Comparison of ENCODE assay signal across 20 mouse cellular contexts in the genomic region with DNA sequence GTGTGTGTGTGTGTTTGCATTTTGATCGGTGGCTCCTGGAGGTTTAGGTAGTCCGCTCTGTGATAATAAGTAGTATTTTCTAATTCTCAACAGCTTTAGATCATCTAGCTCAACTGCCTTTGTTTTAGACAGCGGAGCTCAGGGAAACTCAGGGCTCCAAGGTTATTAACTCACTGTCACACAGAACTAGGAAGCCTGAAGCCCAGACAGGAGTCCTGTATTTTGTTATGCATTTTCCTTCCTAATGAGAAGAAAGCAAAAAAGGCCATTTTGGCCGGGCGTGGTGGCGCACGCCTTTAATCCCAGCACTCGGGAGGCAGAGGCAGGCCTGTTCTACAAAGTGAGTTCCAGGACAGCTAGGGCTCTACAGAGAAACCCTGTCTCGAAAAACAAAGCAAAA.
"Had no signal": no experiment of that assay in that cellular context is flagged by ENCODE, and none has a peak within 500 bp of the region (broad histone marks: within the 10 kb centered on the region; RNA-seq: fewer than 3 reads in every experiment).

No protein-coding gene starts in this region.

- H3K27me3 ChIP-seq: kidney, embryonic 15.5 days; limb, embryonic 13.5 days; liver, embryonic 12.5 days; liver, embryonic 15.5 days; lung, embryonic 15.5 days; megakaryocyte, embryonic 14.5 days; midbrain, embryonic 13.5 days; neural tube, embryonic 13.5 days had no signal

- H3K27ac ChIP-seq: kidney, embryonic 15.5 days; limb, embryonic 10.5 days; limb, embryonic 13.5 days; liver, embryonic 12.5 days; liver, embryonic 15.5 days; lung, embryonic 15.5 days; midbrain, embryonic 10.5 days; midbrain, embryonic 13.5 days; neural tube, embryonic 13.5 days had no signal

- ATAC-seq: liver, embryonic 12.5 days; midbrain, embryonic 13.5 days; midbrain, embryonic 16.5 days had no signal

- H3K36me3 ChIP-seq: kidney, embryonic 15.5 days; limb, embryonic 10.5 days; limb, embryonic 13.5 days; liver, embryonic 12.5 days; liver, embryonic 15.5 days; lung, embryonic 15.5 days; midbrain, embryonic 10.5 days; midbrain, embryonic 13.5 days; neural tube, embryonic 13.5 days had no signal

- H3K4me2 ChIP-seq: kidney, embryonic 15.5 days; limb, embryonic 13.5 days; liver, embryonic 12.5 days; liver, embryonic 15.5 days; lung, embryonic 15.5 days; midbrain, embryonic 13.5 days; neural tube, embryonic 13.5 days had no signal

- H3K9ac ChIP-seq: kidney, embryonic 15.5 days; limb, embryonic 13.5 days; liver, embryonic 12.5 days; liver, embryonic 15.5 days; lung, embryonic 15.5 days; midbrain, embryonic 13.5 days; neural tube, embryonic 13.5 days had no signal

- DNase-seq: kidney, adult 8-10 months; kidney, postnatal 10 days; kidney, postnatal 36 days; liver; lung, adult 18-20 months; lung, postnatal 10 days; lung, postnatal 36 days; thymus, postnatal 36 days had no signal

- H3K4me3 ChIP-seq: kidney, embryonic 15.5 days; limb, embryonic 10.5 days; limb, embryonic 13.5 days; liver, embryonic 12.5 days; liver, embryonic 15.5 days; lung, embryonic 15.5 days; midbrain, embryonic 10.5 days; midbrain, embryonic 13.5 days; myocyte; neural tube, embryonic 13.5 days had no signal

- H3K9me3 ChIP-seq: kidney, embryonic 15.5 days; limb, embryonic 10.5 days; limb, embryonic 13.5 days; liver, embryonic 12.5 days; liver, embryonic 15.5 days; lung, embryonic 15.5 days; megakaryocyte, embryonic 14.5 days; midbrain, embryonic 10.5 days; midbrain, embryonic 13.5 days; neural tube, embryonic 13.5 days had no signal
